Mouse (Mus musculus) layer of hippocampus, adult 11-12 months (tissue): ENCODE measurements around the gene Mtm1.
"Not testable (repeated sequence)": the region's sequence is repeated elsewhere in the genome, so short reads cannot be mapped to it uniquely, and the experiment has no call there.

Source experiments
- DNase-seq: peaks from one replicate; pipeline ENCODE4 v3.0.0; 2022; ENCODE audit warnings: low spot score

Gene Mtm1

GRCm38 (mm10) chrX:71285473-71285872 lies 74.9 kb downstream of the Mtm1 start:
- no peak for DNase-seq

DNA sequence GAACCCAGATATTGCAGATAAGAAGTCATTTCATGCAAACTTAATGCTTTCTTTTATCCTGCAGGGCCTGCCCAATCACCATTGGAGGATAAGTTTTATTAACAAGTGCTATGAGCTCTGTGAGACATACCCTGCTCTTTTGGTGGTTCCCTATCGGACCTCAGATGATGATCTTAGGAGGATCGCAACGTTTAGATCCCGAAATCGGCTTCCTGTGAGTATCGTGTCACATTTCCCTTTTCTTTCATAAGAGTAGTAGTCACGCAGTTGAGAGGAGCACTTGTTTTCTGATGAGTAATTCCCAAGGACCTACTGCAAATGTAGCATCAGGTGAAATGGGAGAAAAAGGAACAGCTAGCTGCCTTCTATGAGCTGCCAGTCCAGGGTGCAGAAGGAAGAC lies 76.5 kb downstream of the Mtm1 start:
- no peak for DNase-seq

DNA sequence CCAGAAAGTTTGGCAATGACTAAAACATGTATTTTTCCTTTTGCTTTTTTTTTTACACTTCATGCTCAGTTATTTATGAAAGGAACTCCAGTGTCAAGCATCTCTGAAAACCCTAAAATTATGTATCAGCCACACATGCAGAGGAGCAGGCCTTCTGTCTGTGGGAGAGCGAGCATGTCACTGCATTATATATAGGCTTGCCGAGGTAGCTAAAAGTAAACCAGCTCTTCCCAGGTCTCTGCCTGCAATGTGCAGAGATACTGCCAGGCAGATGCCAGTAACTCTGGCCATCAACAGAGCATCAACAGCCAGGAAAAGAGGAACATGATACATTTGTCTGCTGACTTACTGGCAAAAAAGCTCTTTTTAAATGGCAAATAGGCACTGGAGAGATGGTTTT lies 83.6 kb downstream of the Mtm1 start:
- no peak for DNase-seq

GRCm38 (mm10) chrX:71296005-71296404 lies 85.4 kb downstream of the Mtm1 start:
- DNase-seq: no peak

- no peak for DNase-seq
Measured at GRCm38 (mm10) chrX:71302148-71302547, 91.6 kb downstream of the Mtm1 start.

DNA sequence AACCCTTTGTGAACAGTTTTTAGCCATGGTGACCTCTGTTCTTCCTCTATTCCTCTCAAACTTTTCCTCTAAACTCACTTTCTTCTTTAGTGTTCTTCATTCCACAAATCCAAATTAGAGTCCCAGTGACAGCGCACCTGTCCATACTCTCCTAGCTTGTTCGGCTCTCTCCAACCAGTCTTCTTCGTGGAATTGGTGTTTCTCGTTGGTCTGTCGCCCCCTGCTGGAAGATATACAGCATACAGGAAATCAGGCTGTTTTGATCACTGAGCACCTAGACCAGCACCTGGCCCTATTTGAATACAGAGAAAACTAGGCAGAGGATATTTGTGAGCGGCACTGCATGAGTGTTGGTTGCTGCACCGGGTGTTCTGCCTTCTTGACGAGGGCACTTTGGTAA lies 100.7 kb downstream of the Mtm1 start:
- peak; percentile 46 for DNase-seq

- DNase-seq: no peak
Measured at GRCm38 (mm10) chrX:71314380-71314779, 103.8 kb downstream of the Mtm1 start.

DNA sequence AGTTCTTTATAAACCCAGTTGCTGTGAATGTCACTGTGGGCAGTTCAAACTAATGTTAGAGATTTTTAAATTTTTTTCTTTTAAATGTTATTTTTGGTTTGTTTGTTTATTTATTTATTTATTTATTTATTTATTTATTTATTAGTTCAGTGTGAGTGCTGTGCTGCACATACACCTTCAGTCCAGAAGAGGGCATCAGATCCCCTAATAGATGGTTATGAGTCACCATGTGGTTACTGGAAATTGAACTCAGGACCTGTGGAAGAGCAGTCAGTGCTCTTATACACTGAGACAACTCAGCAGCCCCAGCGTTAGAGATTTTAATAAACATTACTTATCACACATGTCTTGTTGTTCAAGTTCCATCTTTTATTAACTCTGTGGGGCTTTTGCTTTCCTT lies 141.5 kb downstream of the Mtm1 start:
- no peak for DNase-seq

- DNase-seq: no peak
Measured at GRCm38 (mm10) chrX:71355331-71355730, 144.8 kb downstream of the Mtm1 start.

DNA sequence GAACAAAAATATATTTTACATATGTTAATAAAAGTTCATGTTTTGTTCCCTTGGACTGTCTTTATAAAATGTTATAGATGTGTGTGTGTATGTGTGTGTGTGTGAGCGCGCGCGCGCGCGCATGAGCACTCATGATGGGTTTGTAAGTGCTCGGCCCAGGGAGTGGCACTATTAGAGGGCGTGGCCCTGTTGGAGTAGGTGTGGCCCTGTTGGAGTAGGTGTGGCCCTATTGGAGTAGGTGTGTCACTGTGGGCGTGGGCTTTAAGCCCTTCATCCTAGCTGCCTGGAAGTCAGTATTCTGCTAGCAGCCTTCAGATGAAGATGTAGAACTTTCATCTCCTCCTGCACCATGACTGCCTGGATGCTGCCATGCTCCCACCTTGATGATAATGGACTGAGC lies 151.2 kb downstream of the Mtm1 start:
- not testable (repeated sequence) for DNase-seq

DNA sequence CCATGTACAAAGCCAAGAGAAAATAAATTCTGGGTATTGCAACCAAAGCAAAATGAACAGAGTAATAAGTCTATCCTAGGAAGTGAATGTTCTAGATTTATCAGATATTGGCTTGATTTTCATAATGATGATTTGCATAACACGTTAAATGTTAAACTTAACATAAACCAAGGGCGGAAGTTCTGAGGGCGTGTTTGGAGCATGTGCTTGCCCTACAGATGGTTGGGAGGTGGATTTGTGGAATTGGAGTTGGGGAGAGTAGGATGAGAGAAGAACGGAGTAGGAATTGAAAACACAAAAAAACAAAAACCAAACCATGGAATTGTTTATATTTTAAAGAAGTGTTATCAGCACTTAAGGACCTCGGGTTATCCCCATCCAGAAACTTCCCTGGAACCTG lies 153.5 kb downstream of the Mtm1 start:
- DNase-seq: peak; percentile 18

GRCm38 (mm10) chrX:71364554-71364991 lies 154.0 kb downstream of the Mtm1 start, which contains the start of gene Mtmr1:
Mtmr1 (plus strand) TSS chrX:71364760.
- DNase-seq: peak; percentile 74

GRCm38 (mm10) chrX:71365011-71365410 lies 154.4 kb downstream of the Mtm1 start:
- DNase-seq: peak; percentile 21
